Mouse (Mus musculus) G1E (cell line): ENCODE data around the gene Pxt1.

Experiments
- CTCF ChIP-seq: IDR thresholded peaks from 2 replicates; pipeline ENCODE4 v1.5.1; 2012; ENCODE audit warnings: low read depth, low read length, inconsistent platforms, mixed read lengths
- GATA2 ChIP-seq: IDR thresholded peaks from 2 replicates; pipeline ENCODE4 v1.6.1; 2012; ENCODE audit warnings: low read depth, low read length, inconsistent platforms, borderline replicate concordance
- POLR2AphosphoS5 ChIP-seq: IDR thresholded peaks from 2 replicates; pipeline ENCODE4 v1.6.1; 2012; ENCODE audit warnings: low read depth, low read length, inconsistent platforms; ENCODE audit not compliant: insufficient replicate concordance
- TAL1 ChIP-seq: conservative IDR thresholded peaks from 2 replicates; pipeline ENCODE4 v1.6.1; 2012; ENCODE audit warnings: low read depth, low read length, inconsistent platforms, mixed read lengths

- TF ChIP-seq CTCF (no peak), POLR2AphosphoS5 (no peak), TAL1 (no peak), GATA2 (no peak)
Observed at GRCm38 (mm10) chr17:28991286-28991685, 47.6 kb upstream of the Pxt1 start.
